Mouse (Mus musculus): Measurements from ENCODE around the gene Maml2. TPM values are rescaled to one million over a fixed set of nuclear protein-coding genes. Genes with fewer than 3 reads are reported as not detected.
"Not testable (repeated sequence)": the region's sequence is repeated elsewhere in the genome, so short reads cannot be mapped to it uniquely, and the experiment has no call there.

Maml2 gene
- polyA plus RNA-seq, 1 experiment from 2014 or later, result 7.3 TPM

DNA sequence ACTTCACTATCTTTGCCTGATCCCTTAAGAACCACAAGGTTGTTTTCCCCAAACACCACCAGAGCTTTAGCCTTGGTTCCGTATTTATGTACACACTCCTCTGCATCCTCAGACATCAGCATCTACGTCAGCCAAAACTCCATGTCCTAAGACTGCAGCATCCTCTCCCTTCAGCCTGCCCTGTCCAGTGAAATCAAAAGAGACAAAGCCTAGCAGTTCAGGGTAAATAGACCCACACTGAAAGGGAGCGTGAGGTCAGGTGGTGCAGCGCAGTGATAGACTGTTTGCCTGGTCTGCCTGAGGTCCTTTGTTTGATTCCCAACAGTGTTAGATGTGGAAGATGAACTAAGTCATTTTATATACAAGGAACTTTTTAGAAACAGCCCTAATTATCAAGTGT lies 400.1 kb downstream of the Maml2 start:
- no peaks in the 10 kb centered on the region for H3K27me3 ChIP-seq (ENCODE audit: insufficient read depth, poor library complexity, severe bottlenecking)
- H3K27ac ChIP-seq, result no peak overlapping the region
- no peaks in the 10 kb centered on the region for H3K9me3 ChIP-seq
- no peak overlapping the region for H3K4me3 ChIP-seq
- H3K36me3 ChIP-seq, result no peaks in the 10 kb centered on the region
- H3K4me1 ChIP-seq, result peaks cover 28% of the 10 kb centered on the region
- DNase-seq (ENCODE audit: low spot score), result no peak
- WGBS, result 89% methylated on average over 4 of the region's 4 CpGs

DNA sequence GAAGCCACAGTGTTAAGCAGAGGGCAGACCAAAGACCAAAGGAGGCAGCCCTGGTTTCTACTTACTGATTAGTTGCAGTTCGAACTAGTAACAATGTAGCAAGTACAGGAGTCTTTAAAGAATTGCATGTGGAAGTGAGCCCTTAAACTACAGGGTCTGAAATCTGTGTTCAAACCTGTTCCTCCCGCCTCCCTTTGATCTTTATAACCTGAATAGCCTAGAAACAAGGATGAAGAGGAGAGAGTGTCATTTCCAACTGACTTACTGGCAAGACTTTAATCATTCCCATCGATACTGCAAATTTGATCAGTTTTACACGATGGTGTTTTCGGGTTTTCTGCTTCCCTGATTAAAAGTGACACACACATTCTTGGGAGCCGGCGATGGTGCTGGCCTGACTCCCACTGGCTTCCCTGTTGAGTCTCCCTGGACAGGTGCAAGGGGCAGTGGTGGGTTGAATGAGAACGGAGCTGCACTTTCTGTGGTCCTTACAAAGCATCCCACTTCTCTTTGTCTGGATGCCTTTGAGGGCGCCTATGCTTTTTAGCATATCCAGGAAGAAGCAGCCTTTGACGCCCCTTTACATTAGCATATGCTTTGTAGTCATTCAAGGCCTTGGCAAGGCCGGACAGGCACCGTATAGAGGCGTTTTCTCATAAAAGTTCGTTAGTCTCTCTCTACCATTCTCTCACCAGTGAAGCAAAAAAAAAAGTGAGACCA lies 401.5 kb downstream of the Maml2 start:
- no peaks in the 10 kb centered on the region for H3K9me3 ChIP-seq
- H3K27me3 ChIP-seq (ENCODE audit: insufficient read depth, poor library complexity, severe bottlenecking), result no peaks in the 10 kb centered on the region
- no peaks in the 10 kb centered on the region for H3K36me3 ChIP-seq
- no peak overlapping the region for H3K27ac ChIP-seq
- no peak for DNase-seq (ENCODE audit: low spot score)
- no peak overlapping the region for H3K4me3 ChIP-seq
- WGBS, result 63% methylated on average over 14 of the region's 14 CpGs
- peaks cover 40% of the 10 kb centered on the region for H3K4me1 ChIP-seq

DNA sequence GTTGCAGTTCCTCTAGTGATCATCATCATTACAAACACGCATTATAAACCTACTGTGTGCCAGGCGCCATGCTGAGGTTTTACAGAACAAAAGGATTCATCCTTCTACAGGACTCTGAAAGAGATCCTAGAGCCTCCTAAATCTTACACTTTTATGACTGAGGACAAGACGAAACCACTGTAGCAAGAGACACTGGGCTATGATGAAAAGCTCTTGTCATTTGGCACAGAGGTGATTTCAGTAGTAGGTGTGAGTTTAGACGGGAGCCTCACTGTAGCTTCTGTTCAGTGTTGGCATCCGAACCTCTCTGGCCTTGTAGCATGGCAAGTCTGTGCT lies 402.0 kb downstream of the Maml2 start:
- DNase-seq (ENCODE audit: low spot score), result no peak
- H3K27me3 ChIP-seq (ENCODE audit: insufficient read depth, poor library complexity, severe bottlenecking), result no peaks in the 10 kb centered on the region
- peaks cover 35% of the 10 kb centered on the region for H3K4me1 ChIP-seq
- no peaks in the 10 kb centered on the region for H3K36me3 ChIP-seq
- H3K27ac ChIP-seq, result no peak overlapping the region
- WGBS, result 78% methylated on average over 5 of the region's 5 CpGs
- no peak overlapping the region for H3K4me3 ChIP-seq
- no peaks in the 10 kb centered on the region for H3K9me3 ChIP-seq

DNA sequence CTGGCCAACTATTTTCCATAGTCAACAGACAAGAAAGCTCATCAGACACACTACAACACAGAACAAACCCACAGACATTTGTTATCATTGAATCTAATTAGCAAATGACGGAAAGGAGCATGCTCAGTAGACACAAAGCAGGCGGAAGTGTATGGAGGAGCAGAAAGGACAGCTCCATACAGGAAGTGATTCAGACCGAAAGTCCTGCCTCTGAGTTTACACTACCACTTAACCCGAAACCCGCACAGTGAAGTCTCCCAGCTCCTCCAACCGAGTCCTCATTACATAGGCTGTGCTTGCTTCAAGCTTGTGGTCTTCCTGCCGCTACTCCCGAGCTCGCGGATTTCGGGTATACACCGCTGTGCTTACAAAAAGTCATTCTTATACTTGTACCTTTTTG lies 404.0 kb downstream of the Maml2 start:
- DNase-seq (ENCODE audit: low spot score), result no peak
- Histone ChIP-seq H3K4me3 (no peak overlapping the region), H3K27me3 (ENCODE audit: insufficient read depth, poor library complexity, severe bottlenecking) (no peaks in the 10 kb centered on the region), H3K36me3 (peaks cover 11% of the 10 kb centered on the region; the same call in 1 of the 2 replicates), H3K9me3 (no peaks in the 10 kb centered on the region), H3K4me1 (peaks cover 23% of the 10 kb centered on the region), H3K27ac (no peak overlapping the region)
- WGBS, result 86% methylated on average over 12 of the region's 12 CpGs

DNA sequence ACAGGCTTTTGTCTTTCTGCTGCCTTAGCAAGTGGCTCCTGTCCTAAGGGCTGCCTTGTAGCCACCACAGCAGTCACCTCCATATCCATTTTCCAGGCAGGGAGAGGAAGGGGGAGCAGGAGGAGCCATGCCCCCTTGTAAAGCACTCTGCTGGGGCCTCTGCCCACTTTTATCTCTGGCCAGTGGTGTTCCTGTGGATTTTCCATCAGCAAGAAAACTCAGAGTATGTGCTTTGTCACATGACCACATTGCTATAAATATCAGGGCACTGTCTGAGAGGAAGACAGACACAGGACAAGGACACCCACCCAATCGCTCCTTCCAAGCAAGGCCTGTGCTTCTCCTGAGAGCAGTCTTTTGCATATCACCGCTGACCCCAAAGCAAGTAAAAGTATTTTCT lies 405.3 kb downstream of the Maml2 start:
- H3K36me3 ChIP-seq, result peaks cover 11% of the 10 kb centered on the region; the same call in 1 of the 2 replicates
- H3K27me3 ChIP-seq (ENCODE audit: insufficient read depth, poor library complexity, severe bottlenecking), result no peaks in the 10 kb centered on the region
- H3K4me1 ChIP-seq, result peaks cover 23% of the 10 kb centered on the region
- DNase-seq (ENCODE audit: low spot score), result no peak
- H3K27ac ChIP-seq, result peak overlapping the region; percentile 84
- no peaks in the 10 kb centered on the region for H3K9me3 ChIP-seq
- no peak overlapping the region for H3K4me3 ChIP-seq
- 36% methylated on average over 2 of the region's 2 CpGs for WGBS

DNA sequence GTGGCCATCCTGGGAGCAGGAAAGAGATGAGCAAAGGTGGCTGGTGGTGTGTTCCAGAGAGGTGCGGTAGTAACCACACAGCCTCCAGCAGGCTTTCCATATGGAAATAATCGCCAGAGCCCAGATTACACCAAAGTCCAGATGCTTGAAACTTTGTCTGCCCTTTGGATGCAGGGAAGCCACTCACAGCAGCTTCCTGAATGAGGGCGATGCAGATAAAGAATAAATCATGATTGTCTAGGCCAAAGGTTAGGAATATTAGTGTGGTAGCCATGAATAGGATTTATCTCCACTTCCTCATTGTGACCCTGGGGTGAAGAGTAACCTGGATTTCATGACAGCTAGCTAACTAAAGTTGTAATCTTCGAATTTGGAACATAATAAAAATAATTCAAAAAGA lies 407.2 kb downstream of the Maml2 start:
- Histone ChIP-seq H3K9me3 (no peaks in the 10 kb centered on the region), H3K27me3 (ENCODE audit: insufficient read depth, poor library complexity, severe bottlenecking) (no peaks in the 10 kb centered on the region), H3K36me3 (peaks cover 11% of the 10 kb centered on the region; the same call in 1 of the 2 replicates), H3K4me3 (no peak overlapping the region), H3K27ac (no peak overlapping the region), H3K4me1 (peaks cover 23% of the 10 kb centered on the region)
- no peak for DNase-seq (ENCODE audit: low spot score)
- WGBS, result 79% methylated on average over 4 of the region's 4 CpGs

DNA sequence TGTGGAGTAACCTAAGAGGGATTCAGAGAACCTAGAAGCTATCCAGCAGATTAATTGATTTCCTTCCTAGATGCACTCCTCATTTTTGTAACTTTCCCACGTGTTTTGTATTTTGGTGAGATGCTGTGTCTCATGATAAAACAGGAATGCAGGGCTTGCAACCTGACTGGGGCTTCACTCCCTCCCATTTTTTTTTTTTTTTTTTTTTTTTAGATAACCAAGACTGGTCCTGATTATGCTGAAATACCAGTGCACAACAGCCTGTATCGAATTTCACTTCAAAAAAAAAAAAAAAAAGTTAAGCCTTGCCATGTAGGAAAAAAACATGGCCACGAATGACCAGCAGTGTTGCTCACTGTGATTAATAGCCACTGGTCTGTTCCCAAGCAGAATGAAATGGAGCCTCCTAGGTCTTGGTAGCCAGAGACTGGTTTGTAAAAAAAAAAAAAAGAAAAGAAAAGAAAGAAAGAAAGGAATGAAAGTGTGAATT lies 409.4 kb downstream of the Maml2 start:
- Histone ChIP-seq H3K27ac (no peak overlapping the region), H3K27me3 (ENCODE audit: insufficient read depth, poor library complexity, severe bottlenecking) (no peaks in the 10 kb centered on the region), H3K4me1 (peaks cover 19% of the 10 kb centered on the region), H3K9me3 (no peaks in the 10 kb centered on the region), H3K4me3 (no peak overlapping the region), H3K36me3 (peaks cover 11% of the 10 kb centered on the region; the same call in 1 of the 2 replicates)
- WGBS, result 36% methylated on average over 3 of the region's 3 CpGs
- no peak for DNase-seq (ENCODE audit: low spot score)

DNA sequence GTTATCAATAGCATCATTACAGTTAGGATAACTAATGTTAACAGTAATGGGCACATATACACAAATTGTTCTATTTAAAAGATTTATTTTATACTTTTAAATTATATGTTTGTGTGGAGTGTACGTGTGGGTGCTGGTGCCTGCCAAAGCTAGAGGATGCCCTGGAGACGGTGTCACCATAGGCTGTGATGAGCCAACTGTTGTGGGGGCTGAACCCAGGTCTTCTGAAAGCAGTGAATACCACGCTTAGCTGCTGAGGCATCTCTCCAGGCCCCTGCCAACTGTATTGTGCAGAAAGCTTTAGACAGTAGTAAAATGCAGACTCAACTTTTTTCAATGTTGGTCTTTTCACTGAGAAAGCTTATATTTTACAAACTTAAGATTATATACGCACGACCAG lies 411.7 kb downstream of the Maml2 start:
- peaks cover 11% of the 10 kb centered on the region; the same call in 1 of the 2 replicates for H3K36me3 ChIP-seq
- no peak for DNase-seq (ENCODE audit: low spot score)
- WGBS, result 88% methylated on average over 5 of the region's 5 CpGs

DNA sequence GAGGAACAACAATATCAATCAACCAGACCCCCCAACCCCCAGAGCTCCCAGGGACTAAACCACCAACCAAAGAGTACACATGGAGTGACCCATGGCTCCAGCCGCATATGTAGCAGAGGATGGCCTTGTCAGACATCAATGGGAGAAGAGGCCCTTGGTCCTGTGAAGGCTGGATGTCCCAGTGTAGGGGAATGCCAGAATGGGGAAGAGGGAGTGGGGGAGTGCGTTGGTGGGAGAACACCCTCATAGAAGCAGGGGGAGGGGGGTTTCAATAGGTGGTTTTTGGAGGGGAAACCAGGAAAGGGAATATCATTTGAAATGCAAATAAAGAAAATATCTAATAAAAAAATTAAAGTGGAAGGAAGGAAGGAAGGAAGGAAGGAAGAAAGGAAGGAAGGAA lies 418.1 kb downstream of the Maml2 start:
- not testable (repeated sequence) for DNase-seq (ENCODE audit: low spot score); H3K4me1 ChIP-seq; H3K27ac ChIP-seq; H3K9me3 ChIP-seq; H3K27me3 ChIP-seq (ENCODE audit: insufficient read depth, poor library complexity, severe bottlenecking); H3K4me3 ChIP-seq; H3K36me3 ChIP-seq
- 63% methylated on average over 2 of the region's 2 CpGs for WGBS

More for the DNA sequence above, 411.7 kb downstream of the Maml2 start:
- Histone ChIP-seq H3K27ac (no peak overlapping the region), H3K4me3 (no peak overlapping the region), H3K27me3 (ENCODE audit: insufficient read depth, poor library complexity, severe bottlenecking) (no peaks in the 10 kb centered on the region), H3K9me3 (no peaks in the 10 kb centered on the region), H3K4me1 (no peaks in the 10 kb centered on the region)

DNA sequence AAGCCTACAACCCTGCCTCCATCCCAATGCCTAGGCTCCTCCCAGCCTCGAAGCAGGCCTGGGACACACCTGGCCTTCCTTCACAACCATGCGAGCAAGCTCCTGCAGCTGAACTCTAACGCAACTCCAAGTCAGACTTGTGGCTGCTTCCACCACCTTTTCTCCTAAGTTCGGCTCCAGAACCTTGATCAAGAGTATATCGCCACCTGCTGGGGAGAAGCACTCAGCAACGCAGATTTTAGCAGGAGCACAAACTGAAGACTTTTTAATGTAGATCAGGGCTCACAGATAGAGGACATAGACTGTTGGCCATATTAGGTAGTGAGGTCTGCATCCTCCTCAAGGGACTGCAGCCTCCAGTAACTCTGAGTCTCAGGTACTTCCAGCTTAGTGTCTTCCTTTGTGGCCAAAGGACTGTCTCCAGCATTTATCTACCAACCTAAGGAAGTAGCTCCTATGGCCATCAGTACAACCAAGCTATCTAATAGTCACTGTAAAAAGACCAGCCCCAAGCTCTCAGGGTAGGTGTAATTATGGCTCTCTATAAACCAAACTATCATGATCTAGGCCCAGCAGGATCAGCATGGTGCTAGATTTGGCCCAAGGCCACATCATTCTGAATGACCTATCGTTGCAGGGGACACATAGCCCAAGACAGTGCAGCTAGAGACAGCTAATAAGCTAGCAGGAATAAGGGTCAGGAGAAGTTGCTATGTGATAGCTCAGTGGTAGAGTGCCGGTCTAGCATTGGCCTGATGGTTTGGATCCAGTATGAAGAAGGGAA lies 418.8 kb downstream of the Maml2 start:
- no peak overlapping the region for H3K4me3 ChIP-seq
- H3K27ac ChIP-seq, result no peak overlapping the region
- H3K4me1 ChIP-seq, result peaks cover 9% of the 10 kb centered on the region; the same call in 1 of the 2 replicates
- WGBS, result 26% methylated on average over 8 of the region's 8 CpGs
- H3K36me3 ChIP-seq, result no peaks in the 10 kb centered on the region
- no peaks in the 10 kb centered on the region for H3K27me3 ChIP-seq (ENCODE audit: insufficient read depth, poor library complexity, severe bottlenecking)
- DNase-seq (ENCODE audit: low spot score), result no peak
- H3K9me3 ChIP-seq, result no peaks in the 10 kb centered on the region

DNA sequence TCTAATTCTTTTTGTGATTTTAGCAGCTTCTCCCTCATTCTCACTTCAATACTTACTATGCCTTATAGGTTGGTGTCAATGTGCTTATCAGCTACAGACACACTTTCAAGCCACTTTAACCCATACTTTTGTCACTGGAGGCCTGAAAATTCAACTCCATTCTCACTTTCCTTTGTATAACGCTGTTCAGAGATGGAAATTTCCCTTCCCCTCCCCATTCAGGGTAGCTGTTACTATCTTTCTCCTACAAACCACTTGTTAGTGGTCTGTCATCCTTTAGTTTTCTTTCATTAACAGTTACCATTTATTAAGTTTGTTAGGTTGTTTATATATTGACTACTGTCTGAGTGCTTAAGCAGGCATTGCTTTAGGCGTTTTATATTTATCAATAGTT lies 450.6 kb downstream of the Maml2 start, which contains the start of gene Mtmr2:
TSS of gene Mtmr2 (plus strand) at position 7 of the 394 bp plus-strand sequence.
- peak within 1 kb of the TSS; percentile 94 for H3K4me3 ChIP-seq
- H3K27me3 ChIP-seq (ENCODE audit: insufficient read depth, poor library complexity, severe bottlenecking), result no peaks in the 10 kb centered on the region
- H3K36me3 ChIP-seq, result no peaks in the 10 kb centered on the region
- H3K27ac ChIP-seq, result peak within 1 kb of the TSS; percentile 99
- no peak for DNase-seq (ENCODE audit: low spot score)
- WGBS, result 51% methylated on average over 2 of the region's 2 CpGs
- H3K4me1 ChIP-seq, result peaks cover 11% of the 10 kb centered on the region; the same call in 1 of the 2 replicates
- no peaks in the 10 kb centered on the region for H3K9me3 ChIP-seq

DNA sequence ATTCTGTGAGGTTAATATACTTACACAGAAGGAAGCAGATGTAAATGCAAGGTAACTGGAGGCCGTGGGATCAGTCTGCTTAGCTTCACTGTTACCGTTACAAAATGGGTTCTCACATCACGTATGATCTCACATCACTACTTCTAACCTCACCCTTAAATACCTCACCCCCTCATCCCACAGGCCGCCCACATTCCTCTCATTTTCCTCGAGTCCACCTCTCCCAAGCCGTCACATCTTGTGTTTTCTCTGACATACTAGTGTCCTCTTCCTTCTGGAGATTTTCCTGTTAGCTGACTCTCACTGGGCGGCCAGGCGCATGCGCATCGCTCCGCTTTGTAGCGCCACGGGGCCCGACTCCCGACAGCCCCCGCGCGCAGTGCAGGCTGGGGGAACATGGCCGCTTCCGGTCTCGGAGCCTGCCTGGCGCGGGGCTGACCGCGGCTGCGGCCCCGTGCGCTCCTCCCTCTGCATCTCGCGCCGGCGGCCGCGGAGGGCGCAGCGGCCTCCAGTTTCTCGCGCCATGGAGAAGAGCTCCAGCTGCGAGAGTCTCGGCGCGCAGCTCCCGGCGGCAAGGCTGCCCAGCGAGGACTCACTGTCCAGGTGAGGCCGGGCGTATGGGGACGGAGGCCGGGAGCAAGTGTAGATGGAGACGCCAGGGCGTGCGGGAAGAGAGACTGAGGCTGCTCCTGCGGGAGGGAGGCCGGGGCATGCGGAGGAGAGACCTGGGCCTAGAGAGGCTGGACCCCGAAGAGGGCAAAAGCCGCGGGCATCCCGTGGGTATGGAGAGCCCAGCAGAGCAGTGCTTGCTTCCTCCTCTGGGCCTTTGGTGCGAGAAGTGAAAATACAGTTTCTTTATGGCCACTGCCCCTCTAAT lies 451.3 kb downstream of the Maml2 start:
- Histone ChIP-seq H3K27ac (peak overlapping the region; percentile 99), H3K4me1 (peaks cover 11% of the 10 kb centered on the region; the same call in 1 of the 2 replicates), H3K36me3 (no peaks in the 10 kb centered on the region), H3K27me3 (ENCODE audit: insufficient read depth, poor library complexity, severe bottlenecking) (no peaks in the 10 kb centered on the region), H3K4me3 (peak overlapping the region; percentile 94), H3K9me3 (no peaks in the 10 kb centered on the region)
- WGBS, result 2% methylated on average over 60 of the region's 60 CpGs
- peak; percentile 96 for DNase-seq (ENCODE audit: low spot score)

Data from heart, embryonic 10.5 days (tissue).